Mouse (Mus musculus) C3H10T1/2 (cell line): ENCODE results near the gene Abcb11. TPM values are rescaled to one million over a fixed set of nuclear protein-coding genes. Genes with fewer than 3 reads are reported as not detected.

ENCODE experiments used
- polyA plus RNA-seq, 2 experiments: library from polyadenylated mRNA; unstranded; fragments of >200 nt; fragmentation: generic; extraction: Trizol; gene quantifications; one replicate each; pipeline ENCODE4 v1.2.1; 2012; ENCODE audit warnings: missing spikeins in 2 of 2

Gene Abcb11
- polyA plus RNA-seq, result under 1 TPM; 0.05 to 0.25 TPM

GRCm38 (mm10) chr2:69342496-69343221 is at the start of gene Abcb11:
Gene Abcb11 (minus strand): TSS chr2:69342616.

GRCm38 (mm10) chr2:69380281-69380680 is 37.9 kb upstream of the Abcb11 start, which contains the start of gene Dhrs9:
Gene Dhrs9 (plus strand): TSS chr2:69380445.

GRCm38 (mm10) chr2:69210773-69211172 is 131.6 kb downstream of the Abcb11 start, which contains the start of gene G6pc2:
Gene G6pc2 (plus strand): TSS chr2:69211073.

GRCm38 (mm10) chr2:69205791-69206351 is 136.5 kb downstream of the Abcb11 start, which contains the start of gene Spc25:
Gene Spc25 (minus strand): TSS chr2:69206194.

Other genes starting within 250 kb of the Abcb11 start
- gene Nostrin, start 206.8 kb downstream of the Abcb11 start, polyA plus RNA-seq, result not detected
- gene Spc25, start 136.4 kb downstream of the Abcb11 start, polyA plus RNA-seq, result 10 to 100 TPM in 1 of 2 experiments, 1 to 10 TPM in 1; 1.8 to 14.7 TPM
- not detected for gene G6pc2, start 131.5 kb downstream of the Abcb11 start, polyA plus RNA-seq
- 1 to 10 TPM in 1 of 2 experiments, under 1 TPM in 1; 0.05 to 1.0 TPM for gene Dhrs9, start 37.8 kb upstream of the Abcb11 start, polyA plus RNA-seq
- not detected for gene Lrp2, start 243.4 kb upstream of the Abcb11 start, polyA plus RNA-seq